Comparison of ENCODE assay signal across 22 mouse cellular contexts in the genomic region with DNA sequence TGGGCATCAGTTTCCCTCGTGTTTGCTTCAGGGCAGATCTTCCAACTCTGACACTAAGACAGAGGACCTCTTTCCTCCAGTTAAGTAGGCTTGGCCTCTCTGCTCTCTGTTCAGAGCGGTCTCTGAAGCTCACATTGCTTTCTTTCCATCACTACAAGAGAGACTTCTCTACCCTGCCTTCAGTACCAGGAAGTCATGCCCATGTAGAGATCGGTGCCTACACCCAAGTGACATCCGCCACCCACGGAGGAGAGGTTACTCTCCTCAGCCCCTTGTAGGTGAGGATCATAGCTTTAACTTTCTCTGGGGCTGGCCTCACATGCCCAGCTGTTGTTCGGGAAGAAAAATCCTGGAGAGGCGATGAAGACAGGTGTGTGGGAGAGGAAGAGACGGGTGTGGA.
DNase-seq lines count a peak whose midpoint lies in the region; ATAC-seq lines count a peak whose summit lies in the region.
"Had no signal": no experiment of that assay in that cellular context is flagged by ENCODE, and none has a peak within 500 bp of the region (broad histone marks: within the 10 kb centered on the region; RNA-seq: fewer than 3 reads in every experiment).

No protein-coding gene starts in this region.

- H3K27ac ChIP-seq in intestine, embryonic 14.5 days (ENCODE audit: low read depth) = peak overlapping the region; percentile 71; the same call in 1 of the 2 replicates
- H3K27ac ChIP-seq in intestine, embryonic 15.5 days = no peak overlapping the region
- H3K27ac ChIP-seq in hindbrain, embryonic 14.5 days = no peak overlapping the region
- H3K27ac ChIP-seq: heart, embryonic 13.5 days; neural tube, embryonic 12.5 days had no signal

- no peaks in the 10 kb centered on the region for H3K36me3 ChIP-seq in intestine, embryonic 14.5 days (ENCODE audit: control insufficient read depth, insufficient read depth, low read length)
- no peaks in the 10 kb centered on the region for H3K36me3 ChIP-seq in intestine, embryonic 15.5 days
- H3K36me3 ChIP-seq in hindbrain, embryonic 14.5 days (replicated peaks; ENCODE audit: control insufficient read depth, insufficient read depth) = no peaks in the 10 kb centered on the region
- H3K36me3 ChIP-seq: G1E; heart, embryonic 13.5 days; neural tube, embryonic 12.5 days had no signal

- H3K4me1 ChIP-seq in intestine, embryonic 14.5 days (replicated peaks; ENCODE audit: control insufficient read depth, insufficient read depth, low read length) = peaks cover 30% of the 10 kb centered on the region
- peaks cover 48% of the 10 kb centered on the region for H3K4me1 ChIP-seq in intestine, embryonic 15.5 days (replicated peaks)
- H3K4me1 ChIP-seq in hindbrain, embryonic 14.5 days (replicated peaks; ENCODE audit: control insufficient read depth, insufficient read depth, low read length) = no peaks in the 10 kb centered on the region; the same call in 1 of the 2 replicates

- H3K9me3 ChIP-seq in intestine, embryonic 14.5 days (ENCODE audit: control insufficient read depth, low read length) = no peaks in the 10 kb centered on the region
- no peaks in the 10 kb centered on the region for H3K9me3 ChIP-seq in intestine, embryonic 15.5 days
- H3K9me3 ChIP-seq in hindbrain, embryonic 14.5 days (ENCODE audit: control insufficient read depth, low read length) = no peaks in the 10 kb centered on the region
- H3K9me3 ChIP-seq: G1E; heart, embryonic 13.5 days; neural tube, embryonic 12.5 days had no signal

- no peak for ATAC-seq in intestine, embryonic 14.5 days (replicated peaks; ENCODE audit: low FRiP score, low TSS enrichment, low read depth)
- ATAC-seq in intestine, embryonic 15.5 days = no peak
- no peak for ATAC-seq in hindbrain, embryonic 14.5 days (ENCODE audit: low FRiP score)
- ATAC-seq: liver, postnatal 0 days had no signal

- H3K27me3 ChIP-seq in intestine, embryonic 14.5 days (replicated peaks; ENCODE audit: control insufficient read depth, insufficient read depth, low read length) = no peaks in the 10 kb centered on the region
- no peaks in the 10 kb centered on the region for H3K27me3 ChIP-seq in intestine, embryonic 15.5 days (replicated peaks)
- no peaks in the 10 kb centered on the region for H3K27me3 ChIP-seq in hindbrain, embryonic 14.5 days (ENCODE audit: control insufficient read depth, insufficient read depth, low read length)
- H3K27me3 ChIP-seq: neural tube, embryonic 12.5 days had no signal

- 88% methylated on average over 8 of the region's 8 CpGs for WGBS in intestine, embryonic 14.5 days
- WGBS in intestine, embryonic 15.5 days = 81% methylated on average over 8 of the region's 8 CpGs
- WGBS in hindbrain, embryonic 14.5 days = 90% methylated on average over 8 of the region's 8 CpGs

- H3K4me3 ChIP-seq in intestine, embryonic 14.5 days (ENCODE audit: low read depth, low read length) = no peak overlapping the region
- no peak overlapping the region for H3K4me3 ChIP-seq in intestine, embryonic 15.5 days (replicated peaks)
- no peak overlapping the region for H3K4me3 ChIP-seq in hindbrain, embryonic 14.5 days (replicated peaks; ENCODE audit: low read length)
- H3K4me3 ChIP-seq: heart, embryonic 13.5 days; neural tube, embryonic 12.5 days had no signal

- H3K4me2 ChIP-seq in intestine, embryonic 14.5 days (ENCODE audit: low read length) = no peak overlapping the region
- H3K4me2 ChIP-seq in intestine, embryonic 15.5 days (replicated peaks) = no peak overlapping the region
- H3K4me2 ChIP-seq in hindbrain, embryonic 14.5 days (replicated peaks) = no peak overlapping the region
- H3K4me2 ChIP-seq: heart, embryonic 13.5 days; neural tube, embryonic 12.5 days had no signal

- DNase-seq in intestine, embryonic 14.5 days (ENCODE audit: low spot score) = no peak
- peak; percentile 83 for DNase-seq in CD4-positive helper T cell, adult 2 months (ENCODE audit: low read depth, low spot score)
- peak; percentile 71 for DNase-seq in T-cell, adult 2 months (ENCODE audit: low spot score)
- DNase-seq in induced T-regulatory cell, adult 2 months (ENCODE audit: low read depth) = peak; percentile 78
- DNase-seq in testis, postnatal 10 days (ENCODE audit: low spot score) = no peak
- DNase-seq in hindbrain, embryonic 14.5 days (ENCODE audit: low spot score) = no peak
- no peak for DNase-seq in urinary bladder, postnatal 10 days (ENCODE audit: low spot score)
- DNase-seq: B cell, adult 2 months; cerebellum, adult 11-12 months; cerebellum, postnatal 36 days; gastrocnemius, postnatal 14 days; heart, postnatal 4 days; kidney, adult 2 months; kidney, postnatal 25 days; layer of hippocampus, adult 9-11 months; liver; liver, postnatal 0 days; lung, postnatal 14 days had no signal

- H3K9ac ChIP-seq in intestine, embryonic 14.5 days (ENCODE audit: low read length) = no peak overlapping the region
- no peak overlapping the region for H3K9ac ChIP-seq in intestine, embryonic 15.5 days
- H3K9ac ChIP-seq in hindbrain, embryonic 14.5 days = no peak overlapping the region
- H3K9ac ChIP-seq: heart, embryonic 13.5 days; liver, postnatal 0 days; neural tube, embryonic 12.5 days had no signal

Comparison
In these comparisons a context has a peak if more than half of its experiments do, and no peak if none do; other contexts are left out.
1. DNase-seq: peak in CD4-positive helper T cell, adult 2 months (single experiment), T-cell, adult 2 months (single experiment) and induced T-regulatory cell, adult 2 months (single experiment); none in intestine, embryonic 14.5 days (single experiment), testis, postnatal 10 days (single experiment), hindbrain, embryonic 14.5 days (single experiment) and urinary bladder, postnatal 10 days (single experiment).